Mouse (Mus musculus) brain, adult 2 months (tissue): Measurements from ENCODE around the gene Amfr.

Source experiments
- DNase-seq: peaks from one replicate; pipeline ENCODE4 v3.0.0; 2011; ENCODE audit warnings: low read depth, low spot score

Gene Amfr

DNA sequence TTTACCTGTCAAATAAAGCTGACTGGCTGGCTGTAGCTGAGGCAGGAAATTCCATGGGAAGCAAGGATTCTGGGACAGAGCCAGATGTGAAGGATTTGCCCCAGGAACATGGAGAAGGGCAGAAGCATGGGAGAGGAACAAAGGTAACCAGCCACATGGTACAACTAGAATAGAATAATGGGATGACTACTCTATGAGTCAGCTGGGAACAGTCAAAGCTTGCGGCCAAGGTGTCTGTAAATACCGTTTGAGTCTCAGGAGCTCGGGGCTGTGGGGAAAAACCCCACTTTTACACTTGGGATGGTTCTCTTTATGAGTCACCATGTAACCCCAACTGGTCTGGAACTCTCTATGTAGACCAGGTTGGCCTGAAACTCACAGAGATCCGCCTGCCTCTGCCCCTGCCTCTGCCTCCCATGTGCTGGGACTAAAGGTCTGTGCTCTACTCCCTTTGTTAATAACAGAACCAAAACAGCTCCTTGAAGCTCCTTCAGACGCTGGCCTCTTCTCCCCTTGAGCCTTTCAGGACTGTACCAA, 30.9 kb downstream of the Amfr start:
- peak; percentile 50 for DNase-seq

DNA sequence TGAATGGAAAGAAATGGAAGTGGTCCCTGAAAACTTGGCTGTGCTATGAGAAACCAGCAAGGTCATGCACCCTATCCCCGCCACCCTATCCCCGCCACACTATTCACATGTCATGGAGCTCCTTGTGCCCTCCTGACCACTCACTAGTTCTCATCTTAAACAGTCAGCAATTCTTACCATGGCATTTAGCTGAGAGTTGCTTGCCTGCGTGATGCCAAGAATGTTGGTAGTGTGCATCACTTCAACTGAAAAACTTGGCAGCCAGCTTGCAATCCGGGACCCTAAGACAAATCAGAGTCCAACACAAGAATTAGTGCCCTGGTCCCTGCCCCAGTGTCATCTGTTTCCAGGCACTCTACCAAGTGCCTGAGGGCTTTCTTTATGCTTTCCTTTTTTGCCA, 32.5 kb downstream of the Amfr start:
- DNase-seq, result no peak

DNA sequence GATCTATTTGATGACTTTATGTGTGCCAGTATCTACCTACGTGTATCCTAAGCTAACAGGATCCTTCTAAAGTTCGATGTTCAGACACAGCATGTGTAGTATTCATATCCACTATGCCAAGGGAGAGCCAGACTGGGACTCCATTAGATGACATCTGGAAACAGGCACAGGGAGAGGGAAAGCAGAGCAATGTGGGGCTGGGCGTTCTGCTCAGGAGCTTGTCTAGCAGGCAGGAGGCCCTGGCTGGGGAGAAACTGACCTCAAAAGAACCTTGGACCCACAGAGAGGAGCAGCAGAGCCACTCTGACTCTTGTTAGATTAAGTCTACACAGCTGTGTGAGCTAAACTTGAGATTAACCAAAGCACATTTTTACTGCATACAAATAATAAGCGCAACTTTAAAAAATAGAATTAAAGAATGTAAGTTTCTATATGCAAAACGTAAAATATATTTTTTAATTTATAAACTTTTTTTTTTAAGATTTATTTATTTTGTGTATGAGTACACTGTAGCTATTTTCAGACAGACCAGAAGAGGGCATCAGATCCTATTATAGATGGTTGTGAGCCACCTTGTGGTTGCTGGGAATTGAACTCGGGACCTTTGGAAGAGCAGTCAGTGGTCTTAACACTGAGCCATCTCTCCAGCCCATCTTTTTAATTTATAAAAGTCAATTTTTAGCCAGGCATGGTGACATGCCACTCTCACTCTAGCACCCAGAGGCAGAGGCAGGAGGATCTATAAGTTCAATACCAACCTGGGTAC, 36.0 kb downstream of the Amfr start:
- DNase-seq, result no peak

DNA sequence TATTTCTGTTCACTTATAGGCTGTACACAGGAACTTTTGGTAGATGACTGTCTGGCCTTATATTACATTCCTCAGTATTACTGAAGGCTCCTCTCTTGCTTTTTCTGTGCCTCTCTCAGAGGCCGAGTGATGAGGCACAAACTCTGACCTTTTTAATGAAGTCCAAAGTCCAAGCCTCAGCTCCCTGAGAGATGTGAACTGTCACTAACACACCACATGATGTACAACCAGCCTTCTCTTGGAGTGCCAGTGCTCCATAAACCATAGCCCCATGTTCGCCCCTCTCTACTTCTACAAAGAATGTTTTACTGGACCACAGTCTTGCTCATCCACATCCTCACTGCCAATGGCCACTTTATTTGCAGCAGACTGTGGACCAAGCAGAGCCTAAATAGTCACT, 37.3 kb downstream of the Amfr start:
- no peak for DNase-seq

DNA sequence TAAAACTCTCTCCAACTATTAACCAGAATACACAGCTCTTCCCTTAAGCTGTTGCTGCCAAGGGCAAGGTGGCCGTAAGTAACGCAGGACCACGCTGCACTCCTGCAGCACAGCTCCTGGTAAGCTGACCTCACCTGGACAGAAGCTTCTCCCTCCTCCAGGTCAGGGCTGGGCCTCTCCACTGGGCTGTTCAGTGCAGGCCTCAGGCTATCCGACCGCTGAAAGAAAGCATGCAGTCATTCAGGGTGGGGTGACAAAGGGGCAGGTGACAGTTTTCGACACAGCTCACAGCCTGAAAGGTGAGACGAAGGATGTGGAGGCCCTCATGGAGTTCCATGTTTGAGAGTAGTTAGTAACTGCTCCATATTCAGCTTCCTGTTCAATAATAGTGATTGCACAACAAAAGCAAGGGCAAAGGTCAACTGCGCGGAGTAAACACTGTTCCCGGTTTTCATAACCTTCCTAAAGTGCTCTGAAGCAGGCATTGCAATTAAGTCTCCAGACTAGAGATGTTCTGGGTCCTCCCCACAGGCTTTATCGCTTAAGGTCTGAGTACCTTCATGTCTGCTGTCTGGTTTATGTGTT, 37.9 kb downstream of the Amfr start:
- DNase-seq, result no peak

DNA sequence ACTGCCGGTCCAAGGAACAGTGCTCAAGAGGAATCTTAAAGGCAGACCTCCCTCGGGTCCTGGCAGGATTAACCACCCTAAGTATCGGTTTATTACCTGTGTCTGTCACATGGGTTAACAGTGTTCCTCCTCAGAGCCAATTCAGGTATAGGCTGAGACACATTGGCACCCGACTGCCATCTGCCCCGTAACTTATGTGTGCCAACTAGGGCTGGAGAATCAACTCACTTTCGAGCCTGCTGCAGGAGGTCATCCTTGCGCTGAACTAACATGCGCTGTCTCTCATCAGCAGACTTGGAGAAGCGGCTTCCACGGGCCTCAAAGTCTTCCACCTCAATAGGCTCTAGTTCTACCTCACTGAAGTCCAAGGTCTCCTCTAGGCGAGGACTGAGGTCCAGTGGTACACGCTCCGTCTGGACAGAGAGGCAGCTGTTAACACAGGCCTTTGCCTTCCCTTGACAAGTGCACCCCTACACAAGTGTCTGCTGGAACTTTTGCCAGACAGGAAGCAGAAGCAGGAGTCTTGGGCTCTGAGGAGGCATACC, 38.7 kb downstream of the Amfr start:
- DNase-seq, result peak; percentile 45

DNA sequence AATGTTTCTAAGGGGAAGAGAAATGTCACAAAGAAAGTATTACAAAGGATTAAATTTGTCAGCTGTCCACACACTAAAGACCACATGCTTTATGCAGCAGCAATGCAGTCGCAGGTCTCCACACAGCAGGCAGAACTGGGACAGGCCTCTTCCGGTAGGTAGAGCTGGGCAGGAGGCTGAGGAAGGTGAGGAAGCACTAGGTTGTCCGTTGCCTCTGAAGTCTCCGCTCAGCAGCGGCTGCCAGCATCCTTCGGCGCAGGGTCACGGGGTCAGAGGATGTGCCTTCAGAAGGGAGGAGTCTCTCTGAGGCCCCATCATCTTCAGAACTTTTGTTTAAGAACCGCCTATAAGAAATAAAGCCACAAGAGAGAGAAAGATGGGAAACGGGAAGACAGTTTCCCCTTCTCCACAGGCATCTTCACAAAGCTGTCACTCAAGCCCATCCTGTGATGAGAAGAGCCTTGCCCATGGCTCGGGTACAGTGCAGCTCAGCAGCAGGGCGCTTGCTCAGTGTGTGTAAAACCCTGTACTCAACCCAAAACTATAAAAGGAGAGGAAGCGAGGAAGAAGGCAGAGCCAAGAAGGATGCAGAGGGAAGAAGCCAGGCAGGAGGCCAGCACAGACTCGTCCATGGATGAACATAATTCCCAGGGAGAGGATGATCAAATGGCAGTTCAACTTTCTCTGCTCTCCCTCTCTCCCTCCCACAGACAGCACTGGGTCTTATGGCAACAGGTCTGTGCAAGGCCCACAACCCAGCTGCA, 39.5 kb downstream of the Amfr start:
- peak; percentile 78 for DNase-seq

DNA sequence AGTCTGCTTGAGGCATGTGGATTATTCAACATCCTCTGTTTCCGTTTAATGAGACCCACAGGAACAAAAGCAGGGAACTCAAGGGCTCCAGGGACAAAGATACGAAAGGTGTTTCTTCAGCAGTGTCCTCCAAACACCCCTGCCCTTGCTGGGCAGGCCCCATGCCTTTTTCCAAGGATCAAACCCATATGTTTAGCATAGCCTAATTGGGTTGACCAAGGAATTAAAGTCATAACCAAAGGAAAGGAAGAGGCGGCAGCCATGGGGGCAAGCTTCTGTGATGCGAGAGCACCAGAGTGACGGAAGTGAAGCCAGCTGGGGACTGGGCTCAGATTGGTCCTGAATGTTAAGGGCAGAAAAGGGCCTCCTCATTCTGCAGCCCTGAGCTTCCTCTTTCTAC, 40.4 kb downstream of the Amfr start:
- no peak for DNase-seq

DNA sequence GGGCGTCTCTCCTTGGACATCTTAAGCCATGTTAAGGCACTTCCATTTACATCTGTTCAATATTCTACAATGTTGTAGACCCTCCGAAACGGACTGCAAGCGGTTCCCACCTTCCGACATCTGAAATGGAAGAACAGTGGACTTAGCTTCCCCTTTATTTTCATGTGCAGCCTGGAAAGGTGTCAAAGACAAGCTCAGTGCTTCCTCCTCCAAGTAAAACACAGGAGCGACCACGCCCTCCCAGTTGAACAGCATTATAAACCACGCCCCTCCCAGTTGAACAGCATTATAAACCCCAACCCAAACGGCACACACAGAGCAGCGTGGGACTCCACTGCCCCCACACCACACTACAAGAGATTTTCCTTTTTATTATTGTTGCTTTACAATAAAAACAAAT, 41.2 kb downstream of the Amfr start:
- DNase-seq, result no peak

DNA sequence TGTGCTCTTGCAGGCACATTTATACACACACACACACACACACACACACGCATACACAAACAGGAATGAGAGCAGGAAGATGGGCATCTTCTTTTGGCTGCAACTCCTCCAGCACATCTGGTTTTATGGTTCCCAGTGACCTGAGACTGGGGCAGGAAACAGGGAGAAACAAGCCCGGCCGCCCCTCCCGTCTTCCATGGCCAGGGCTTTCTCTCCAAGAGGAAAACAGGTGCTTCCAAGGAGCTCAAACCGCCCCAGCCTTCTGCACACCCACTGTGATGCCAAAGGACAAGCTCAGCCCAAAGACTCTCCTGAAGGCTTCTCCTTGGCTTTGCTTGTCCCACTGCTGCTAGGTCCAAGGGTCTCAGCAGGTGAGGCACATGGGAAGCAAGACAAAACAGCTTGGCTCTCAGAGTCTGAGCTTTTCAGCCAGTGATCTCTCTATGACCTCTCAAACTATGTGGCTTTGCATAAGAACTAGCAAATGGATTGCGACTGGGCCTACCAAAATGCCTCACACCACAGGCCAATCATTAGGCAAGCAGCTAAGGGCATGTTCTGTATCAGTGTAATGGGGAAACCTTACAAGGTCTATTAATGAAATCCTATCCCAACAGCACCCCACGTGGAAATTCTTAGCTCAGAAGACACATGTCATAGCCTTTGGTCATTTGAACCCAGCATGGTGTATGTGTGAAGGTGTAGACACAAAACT, 42.9 kb downstream of the Amfr start:
- no peak for DNase-seq

DNA sequence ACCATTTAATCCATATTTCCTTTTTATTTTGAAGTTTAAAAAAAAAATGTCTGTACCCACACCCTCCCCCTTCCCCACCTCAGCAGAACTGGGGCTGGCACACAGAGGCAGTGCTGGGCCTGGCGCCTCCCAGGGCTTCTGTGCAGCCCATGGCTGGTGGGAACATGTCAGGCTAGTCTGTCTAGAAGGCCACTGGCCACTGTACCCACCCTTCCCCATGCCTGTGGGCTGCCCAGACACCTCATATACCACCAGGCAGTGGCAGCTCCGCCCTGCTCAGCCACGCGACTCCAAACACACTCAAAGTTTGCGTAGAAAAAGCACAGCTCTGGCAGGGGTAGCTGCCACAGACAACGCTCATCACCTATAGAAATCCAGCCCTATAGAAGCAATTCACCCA, 44.3 kb downstream of the Amfr start:
- DNase-seq, result no peak

DNA sequence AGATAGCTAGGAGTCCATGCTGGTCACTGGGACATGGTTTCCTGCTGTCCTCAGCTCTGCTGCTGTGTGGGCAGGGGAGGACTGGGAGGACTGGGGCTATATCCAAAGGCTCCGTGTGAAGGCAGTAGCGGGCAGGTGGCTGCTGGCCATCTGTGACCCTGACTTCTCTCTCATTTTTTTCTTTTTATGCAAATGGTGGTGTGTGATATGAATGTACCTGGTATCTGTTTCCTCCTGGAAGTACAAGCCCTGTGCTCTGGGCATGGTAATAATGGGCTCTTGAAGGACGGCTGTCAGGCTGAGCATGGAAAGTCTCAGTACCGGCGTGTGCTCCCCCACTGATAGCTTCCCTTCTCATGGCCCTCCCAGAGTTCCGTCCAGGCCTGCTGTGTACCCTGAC, 51.7 kb downstream of the Amfr start:
- DNase-seq, result peak; percentile 45

DNA sequence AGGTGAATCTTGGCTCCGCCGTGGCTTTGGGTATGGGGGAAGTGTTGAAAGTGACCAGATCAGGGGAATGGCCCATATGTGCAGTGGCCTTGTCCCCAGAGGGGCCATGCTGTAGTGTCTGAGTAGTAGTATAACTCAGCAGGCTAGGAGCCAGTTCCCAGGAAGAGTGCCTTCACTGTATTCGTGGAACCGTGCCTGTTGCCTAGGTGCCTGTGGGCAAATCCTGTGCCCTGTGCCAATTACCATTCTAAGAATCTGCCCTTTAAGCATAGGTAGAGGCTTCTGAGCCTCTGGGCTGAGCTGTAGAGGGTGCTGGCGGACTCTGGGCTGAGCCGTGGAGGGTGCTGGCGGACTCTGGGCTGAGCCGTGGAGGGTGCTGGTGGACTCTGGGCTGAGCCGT, 54.2 kb downstream of the Amfr start:
- peak; percentile 55 for DNase-seq

DNA sequence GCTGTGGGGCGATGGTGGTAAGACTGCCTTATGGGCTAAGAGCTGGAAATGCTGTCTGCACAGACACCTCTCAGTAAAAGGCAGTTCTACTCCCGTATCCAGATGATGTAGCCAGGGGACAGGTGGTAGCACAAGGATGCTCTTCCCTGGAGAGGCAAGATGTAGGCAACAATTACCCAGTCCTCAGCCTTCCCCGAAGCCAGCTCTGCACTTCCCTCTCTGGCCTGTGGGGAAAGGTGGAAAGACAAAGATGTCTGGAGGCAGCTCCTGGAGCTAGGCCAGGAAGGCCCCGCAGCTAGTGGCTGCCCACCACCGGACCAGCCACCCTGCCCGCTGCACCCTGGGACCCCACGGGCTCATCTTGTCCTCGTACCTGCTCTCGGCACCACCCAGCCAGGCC, 60.1 kb downstream of the Amfr start:
- DNase-seq, result peak; percentile 49

DNA sequence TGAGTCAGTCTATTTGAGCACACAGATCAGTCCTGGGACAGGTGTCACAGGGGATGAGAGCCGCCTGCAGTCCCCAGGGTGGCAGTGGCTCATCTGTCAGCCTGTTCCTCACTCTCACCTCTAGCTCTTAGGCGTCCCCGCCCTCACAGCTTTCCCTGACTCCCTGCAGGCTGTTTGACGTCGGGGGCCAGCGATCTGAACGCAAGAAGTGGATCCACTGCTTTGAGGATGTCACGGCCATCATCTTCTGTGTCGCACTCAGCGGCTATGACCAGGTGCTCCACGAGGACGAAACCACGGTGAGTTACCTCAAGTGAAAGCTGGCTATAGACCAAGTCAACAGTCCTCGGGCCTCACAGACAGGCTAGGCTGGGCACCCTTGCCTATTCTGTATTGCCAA, 62.5 kb downstream of the Amfr start:
- DNase-seq, result peak; percentile 61

DNA sequence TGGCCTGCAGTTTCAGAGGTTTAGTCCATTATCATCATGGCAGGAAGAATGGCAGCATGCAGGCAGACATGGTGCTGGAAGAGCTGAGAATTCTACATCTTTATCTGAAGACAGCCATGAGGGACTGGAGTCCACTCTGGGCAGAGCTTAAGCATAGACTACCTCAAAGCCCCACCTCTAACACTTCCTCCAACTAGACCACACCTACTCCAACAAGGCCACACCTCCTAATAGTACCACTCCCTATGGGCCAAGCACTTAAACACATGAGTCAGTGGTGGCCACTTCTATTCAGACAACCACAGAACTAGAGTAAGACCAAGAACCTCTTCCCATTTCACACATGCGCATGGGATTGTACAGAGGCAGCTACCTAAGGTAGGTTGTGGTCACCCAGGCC, 66.2 kb downstream of the Amfr start:
- DNase-seq, result no peak

DNA sequence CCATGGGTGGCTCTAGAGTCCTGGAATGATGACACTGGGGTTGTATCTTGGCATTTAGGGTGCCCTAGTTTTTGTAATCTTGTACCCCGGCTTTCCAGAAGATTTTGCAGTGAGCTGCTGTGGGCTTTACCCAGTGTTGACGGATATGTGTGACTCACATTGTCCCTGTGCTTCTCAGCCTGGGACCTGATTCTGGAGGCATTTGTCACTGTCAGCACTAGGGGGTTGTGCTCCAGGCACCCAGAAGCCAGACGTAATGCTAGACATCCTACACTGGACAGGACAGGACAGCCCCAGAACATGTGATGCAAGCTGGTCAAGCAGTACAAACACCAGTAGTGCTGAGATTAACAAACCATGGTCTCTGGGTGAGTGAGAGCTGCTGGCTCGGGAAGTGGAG, 66.9 kb downstream of the Amfr start:
- DNase-seq, result peak; percentile 58

DNA sequence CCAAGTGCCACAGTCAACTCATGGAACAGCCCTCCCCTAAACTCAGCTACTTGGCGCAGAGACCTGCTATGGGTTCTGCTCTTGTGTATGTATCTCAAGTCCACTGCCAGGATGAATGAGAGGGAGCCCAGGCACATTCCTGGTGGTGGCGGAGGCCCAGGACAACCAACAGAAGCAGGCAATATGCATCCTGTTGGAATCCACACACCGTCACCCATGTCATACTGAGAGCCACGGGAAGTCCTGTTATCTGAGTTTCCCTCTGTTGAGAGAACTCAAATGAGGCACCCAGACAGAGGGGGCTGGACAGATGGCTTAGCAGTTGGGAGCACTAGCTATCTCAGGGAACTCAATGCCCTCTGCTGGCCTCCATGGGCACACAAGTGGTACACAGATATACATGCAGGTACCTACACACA, 71.0 kb downstream of the Amfr start:
- DNase-seq, result peak; percentile 85

DNA sequence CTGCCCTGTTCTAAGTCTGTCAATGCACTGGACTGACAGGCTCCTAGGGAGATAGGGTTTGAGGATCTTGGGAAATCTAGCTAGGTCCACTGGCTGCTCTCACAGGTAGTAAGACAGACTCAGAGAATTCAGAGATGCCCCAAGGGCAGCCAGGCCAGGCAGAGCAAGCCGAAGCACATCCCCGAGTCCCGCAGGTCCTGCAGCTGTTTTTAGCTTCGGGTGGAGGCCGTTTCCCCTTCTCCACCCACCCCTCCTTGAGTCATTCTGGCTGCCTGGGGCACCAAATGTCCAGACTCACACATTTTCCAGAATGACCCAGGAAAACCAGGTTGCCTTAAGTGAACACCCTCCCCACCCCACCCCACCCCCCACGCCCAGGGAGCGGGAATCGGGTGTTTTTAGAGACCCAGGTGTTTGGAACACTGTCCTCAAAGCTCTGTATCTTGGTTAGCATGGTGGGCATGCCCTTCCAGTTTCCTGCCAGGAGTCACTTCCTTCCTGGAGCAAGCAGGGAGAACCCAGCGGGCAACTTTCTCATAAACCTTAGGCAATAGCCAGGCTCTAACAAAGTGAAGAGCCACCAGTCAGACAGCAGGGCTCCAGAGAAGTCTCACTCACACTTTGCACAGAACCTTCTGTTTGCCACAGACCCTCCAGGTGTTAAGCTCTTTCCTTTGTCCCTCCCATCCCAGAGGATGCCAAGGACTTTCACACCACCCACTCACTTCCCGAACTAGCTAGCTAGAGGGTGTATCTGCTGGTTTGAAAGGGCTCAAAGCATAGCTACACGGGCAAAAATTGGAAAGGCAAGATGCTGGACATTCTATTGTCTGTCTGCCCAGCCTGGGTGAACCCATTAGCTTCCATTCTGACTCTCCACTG, 71.9 kb downstream of the Amfr start:
- DNase-seq, result peak; percentile 80

DNA sequence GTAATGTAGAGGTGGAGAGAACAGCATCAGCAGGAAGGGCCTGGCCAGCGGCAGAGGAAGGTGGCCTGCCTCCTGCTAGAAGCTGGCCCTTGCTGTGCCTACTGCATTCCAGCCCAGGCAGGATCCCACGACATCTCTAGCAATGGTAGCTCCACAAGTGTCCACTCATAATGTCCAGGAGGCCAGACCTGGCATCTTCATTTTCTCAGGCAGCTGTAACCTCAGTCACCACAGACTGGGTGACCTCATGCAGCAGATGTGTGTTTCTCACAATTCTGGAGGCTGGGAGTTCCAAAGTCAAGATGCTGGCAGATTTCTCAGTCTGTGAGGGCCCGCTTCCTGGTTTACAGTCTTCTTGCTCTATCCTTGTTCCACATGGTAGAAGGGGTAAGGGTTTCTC, 74.4 kb downstream of the Amfr start:
- no peak for DNase-seq

DNA sequence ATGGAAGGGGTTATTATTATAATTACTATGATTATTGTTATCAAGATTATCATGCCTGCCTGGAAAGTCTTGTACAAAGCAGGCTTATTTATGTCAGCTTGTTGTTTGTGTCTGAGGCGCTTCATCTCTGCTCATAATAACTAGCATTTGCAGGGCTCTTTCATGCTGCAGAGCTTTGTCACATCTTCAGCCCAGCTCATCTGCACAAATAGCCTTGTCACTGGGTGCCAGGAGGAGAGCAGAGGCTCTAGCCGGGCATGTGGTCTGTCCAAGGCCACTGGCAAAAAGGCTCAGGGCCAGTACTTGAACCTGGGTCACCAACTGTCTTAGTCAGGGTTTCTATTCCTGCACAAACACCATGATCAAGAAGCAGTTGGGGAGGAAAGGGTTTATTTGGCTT, 79.4 kb downstream of the Amfr start:
- peak; percentile 74 for DNase-seq
